Mouse (Mus musculus) liver, embryonic 15.5 days (tissue): ENCODE results near the gene Hk1. TPM values are rescaled to one million over a fixed set of nuclear protein-coding genes. Genes with fewer than 3 reads are reported as not detected.

Experiments
- ATAC-seq: fragments of 200-750 bp; cut with Nextera tagmentation; 2 replicates; pipeline ENCODE4 v1.8.0; 2017; ENCODE audit warnings: moderate number of reproducible peaks, mild to moderate bottlenecking, moderate library complexity; ENCODE audit not compliant: insufficient read depth
- H3K27ac ChIP-seq: fragments of 300-500 bp; sonication (generic); replicated peaks from 2 replicates; pipeline ENCODE4 v1.5.1; 2015; ENCODE audit warnings: mild to moderate bottlenecking, inconsistent platforms
- H3K27me3 ChIP-seq: fragments of 300-500 bp; sonication (generic); 2 replicates; pipeline ENCODE4 v1.6.1; 2015; ENCODE audit warnings: mild to moderate bottlenecking, inconsistent platforms
- H3K36me3 ChIP-seq: fragments of 300-500 bp; sonication (generic); replicated peaks from 2 replicates; pipeline ENCODE4 v1.6.1; 2015; ENCODE audit warnings: moderate library complexity, mild to moderate bottlenecking, inconsistent platforms
- H3K4me1 ChIP-seq: fragments of 300-500 bp; sonication (generic); replicated peaks from 2 replicates; pipeline ENCODE4 v1.6.1; 2015; ENCODE audit warnings: inconsistent platforms
- H3K4me2 ChIP-seq: fragments of 300-500 bp; sonication (generic); 2 replicates; pipeline ENCODE4 v1.6.1; 2015; ENCODE audit warnings: moderate library complexity, mild to moderate bottlenecking, inconsistent platforms
- H3K4me3 ChIP-seq: fragments of 300-500 bp; sonication (generic); replicated peaks from 2 replicates; pipeline ENCODE4 v1.5.1; 2015; ENCODE audit warnings: mild to moderate bottlenecking, inconsistent platforms
- H3K9ac ChIP-seq: fragments of 300-500 bp; sonication (generic); 2 replicates; pipeline ENCODE4 v1.6.1; 2015; ENCODE audit warnings: moderate library complexity, mild to moderate bottlenecking, inconsistent platforms
- H3K9me3 ChIP-seq: fragments of 300-500 bp; sonication (generic); replicated peaks from 2 replicates; pipeline ENCODE4 v1.6.1; 2016; ENCODE audit warnings: inconsistent platforms
- WGBS: fragments of 180-500 bp; shearing (Covaris S2); methylation state at CpG from one replicate; pipeline ENCODE4 v1.1.7; 2015; ENCODE audit warnings: mixed read lengths; ENCODE audit not compliant: insufficient replicate concordance; 5-methylcytosine and 5-hydroxymethylcytosine counted together
- polyA plus RNA-seq: library from polyadenylated mRNA; unstranded; fragments of >200 nt; fragmentation: Nextera tagmentation; extraction: Ambion mirVana; gene quantifications from 2 replicates; pipeline ENCODE4 v1.2.1, GENCODE M21; 2015

Hk1 gene
- polyA plus RNA-seq, 1 experiment from 2014 or later = 85.1 TPM

GRCm38 (mm10) chr10:62261115-62261886, 118.4 kb downstream of the Hk1 start:
- ATAC-seq = peak; percentile 77
- Histone ChIP-seq H3K4me2 (peak overlapping the region; percentile 21; the same call in 1 of the 2 replicates), H3K9me3 (no peaks in the 10 kb centered on the region), H3K4me1 (peaks cover 11% of the 10 kb centered on the region), H3K9ac (no peak overlapping the region), H3K27ac (no peak overlapping the region), H3K36me3 (no peaks in the 10 kb centered on the region), H3K27me3 (peaks cover 3% of the 10 kb centered on the region; the same call in 1 of the 2 replicates), H3K4me3 (no peak overlapping the region)
- 12% methylated on average over 18 of the region's 18 CpGs for WGBS

- Histone ChIP-seq H3K36me3 (no peaks in the 10 kb centered on the region), H3K9me3 (no peaks in the 10 kb centered on the region), H3K27ac (no peak overlapping the region), H3K4me1 (peaks cover 11% of the 10 kb centered on the region), H3K9ac (no peak overlapping the region), H3K4me2 (no peak overlapping the region), H3K27me3 (peaks cover 3% of the 10 kb centered on the region; the same call in 1 of the 2 replicates), H3K4me3 (no peak overlapping the region)
- ATAC-seq = no peak
- WGBS = 76% methylated on average over 5 of the region's 5 CpGs
These were observed 121.4 kb downstream of the Hk1 start for GRCm38 (mm10) chr10:62258298-62258697.

GRCm38 (mm10) chr10:62252496-62253235, 127.0 kb downstream of the Hk1 start:
- ATAC-seq = no peak
- no peak overlapping the region for H3K27ac ChIP-seq
- no peaks in the 10 kb centered on the region; the same call in 1 of the 2 replicates for H3K27me3 ChIP-seq
- no peak overlapping the region for H3K9ac ChIP-seq
- H3K4me3 ChIP-seq = no peak overlapping the region
- 72% methylated on average over 27 of the region's 27 CpGs for WGBS
- H3K4me1 ChIP-seq = no peaks in the 10 kb centered on the region
- no peaks in the 10 kb centered on the region for H3K9me3 ChIP-seq
- H3K36me3 ChIP-seq = no peaks in the 10 kb centered on the region
- H3K4me2 ChIP-seq = no peak overlapping the region

- WGBS = 61% methylated on average over 12 of the region's 12 CpGs
- Histone ChIP-seq H3K4me2 (no peak within 1 kb of the TSS), H3K27me3 (no peaks in the 10 kb centered on the region; the same call in 1 of the 2 replicates), H3K4me1 (no peaks in the 10 kb centered on the region), H3K36me3 (no peaks in the 10 kb centered on the region), H3K9ac (no peak within 1 kb of the TSS), H3K9me3 (no peaks in the 10 kb centered on the region), H3K4me3 (no peak within 1 kb of the TSS), H3K27ac (no peak within 1 kb of the TSS)
- ATAC-seq = no peak
These were observed 127.7 kb downstream of the Hk1 start, which contains the start of gene Tacr2 for GRCm38 (mm10) chr10:62252000-62252488. Gene Tacr2, plus strand, starts transcription at chr10:62252438.

- Histone ChIP-seq H3K36me3 (no peaks in the 10 kb centered on the region), H3K4me3 (no peak overlapping the region), H3K4me1 (peaks cover 4% of the 10 kb centered on the region; the same call in 1 of the 2 replicates), H3K4me2 (no peak overlapping the region), H3K27ac (no peak overlapping the region), H3K9ac (no peak overlapping the region), H3K27me3 (peaks cover 4% of the 10 kb centered on the region; the same call in 1 of the 2 replicates), H3K9me3 (no peaks in the 10 kb centered on the region)
- WGBS = 21% methylated on average over 8 of the region's 8 CpGs
- no peak for ATAC-seq
These were observed 131.9 kb downstream of the Hk1 start for GRCm38 (mm10) chr10:62247815-62248214.

DNA sequence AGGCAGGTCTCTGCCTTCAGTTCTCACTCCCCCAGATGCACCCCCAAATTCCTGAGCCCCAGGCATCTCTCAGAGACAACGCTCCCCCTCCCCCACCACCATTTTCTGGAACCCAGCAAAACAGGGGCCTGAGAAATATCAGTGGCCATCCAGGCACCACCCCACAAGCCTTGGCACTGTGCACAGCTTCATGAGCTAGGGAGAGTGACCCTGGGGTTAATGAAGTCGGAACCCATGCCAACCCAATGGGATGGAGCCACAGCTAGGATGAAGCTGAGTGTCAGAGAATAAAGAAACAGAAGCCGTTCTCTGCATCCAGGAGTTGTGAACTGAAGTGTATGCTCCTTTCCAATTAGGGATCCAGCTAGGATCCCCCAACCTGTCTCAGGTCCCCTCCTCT, 132.6 kb downstream of the Hk1 start:
- Histone ChIP-seq H3K9ac (no peak overlapping the region), H3K27ac (no peak overlapping the region), H3K4me3 (no peak overlapping the region), H3K4me1 (peaks cover 4% of the 10 kb centered on the region; the same call in 1 of the 2 replicates), H3K4me2 (no peak overlapping the region), H3K27me3 (peaks cover 4% of the 10 kb centered on the region; the same call in 1 of the 2 replicates), H3K9me3 (no peaks in the 10 kb centered on the region), H3K36me3 (no peaks in the 10 kb centered on the region)
- 67% methylated on average over 3 of the region's 3 CpGs for WGBS
- ATAC-seq = no peak

GRCm38 (mm10) chr10:62244067-62244466, 135.6 kb downstream of the Hk1 start:
- Histone ChIP-seq H3K4me1 (peaks cover 7% of the 10 kb centered on the region), H3K9me3 (no peaks in the 10 kb centered on the region), H3K9ac (no peak overlapping the region), H3K4me2 (no peak overlapping the region), H3K27ac (no peak overlapping the region), H3K36me3 (no peaks in the 10 kb centered on the region), H3K27me3 (peaks cover 7% of the 10 kb centered on the region; the same call in 1 of the 2 replicates), H3K4me3 (no peak overlapping the region)
- ATAC-seq = no peak
- 76% methylated on average over 9 of the region's 9 CpGs for WGBS

DNA sequence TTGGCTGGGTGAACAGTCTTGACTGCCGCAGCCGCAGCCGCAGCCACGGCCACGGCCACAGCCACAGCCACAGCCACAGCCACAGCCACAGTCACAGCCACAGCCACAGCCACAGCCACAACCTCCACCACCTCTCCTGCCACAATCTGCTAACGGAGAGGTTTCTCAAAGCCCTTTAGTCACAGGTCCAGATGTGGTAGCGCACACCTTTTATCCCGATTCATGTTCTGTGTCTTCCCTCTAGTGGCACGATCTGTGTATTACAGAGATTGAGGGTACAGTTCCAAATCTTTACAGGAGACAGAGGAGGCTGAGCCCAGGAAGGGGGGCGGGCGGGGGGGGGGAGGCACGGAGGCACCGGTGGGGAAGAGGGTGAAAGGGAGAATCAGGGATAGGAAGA, 136.8 kb downstream of the Hk1 start:
- H3K9ac ChIP-seq = no peak overlapping the region
- H3K9me3 ChIP-seq = no peaks in the 10 kb centered on the region
- H3K4me2 ChIP-seq = no peak overlapping the region
- H3K27me3 ChIP-seq = peaks cover 7% of the 10 kb centered on the region; the same call in 1 of the 2 replicates
- 38% methylated on average over 13 of the region's 13 CpGs for WGBS
- peaks cover 19% of the 10 kb centered on the region for H3K4me1 ChIP-seq
- ATAC-seq = no peak
- no peak overlapping the region for H3K4me3 ChIP-seq
- no peak overlapping the region for H3K27ac ChIP-seq
- no peaks in the 10 kb centered on the region for H3K36me3 ChIP-seq

- no peak overlapping the region for H3K4me2 ChIP-seq
- no peaks in the 10 kb centered on the region for H3K36me3 ChIP-seq
- no peak overlapping the region for H3K9ac ChIP-seq
- no peak overlapping the region for H3K4me3 ChIP-seq
- peaks cover 7% of the 10 kb centered on the region; the same call in 1 of the 2 replicates for H3K27me3 ChIP-seq
- H3K27ac ChIP-seq = no peak overlapping the region
- peaks cover 24% of the 10 kb centered on the region for H3K4me1 ChIP-seq
- no peaks in the 10 kb centered on the region for H3K9me3 ChIP-seq
- ATAC-seq = no peak
- 64% methylated on average over 10 of the region's 10 CpGs for WGBS
These were observed 137.3 kb downstream of the Hk1 start for GRCm38 (mm10) chr10:62242358-62242757.

DNA sequence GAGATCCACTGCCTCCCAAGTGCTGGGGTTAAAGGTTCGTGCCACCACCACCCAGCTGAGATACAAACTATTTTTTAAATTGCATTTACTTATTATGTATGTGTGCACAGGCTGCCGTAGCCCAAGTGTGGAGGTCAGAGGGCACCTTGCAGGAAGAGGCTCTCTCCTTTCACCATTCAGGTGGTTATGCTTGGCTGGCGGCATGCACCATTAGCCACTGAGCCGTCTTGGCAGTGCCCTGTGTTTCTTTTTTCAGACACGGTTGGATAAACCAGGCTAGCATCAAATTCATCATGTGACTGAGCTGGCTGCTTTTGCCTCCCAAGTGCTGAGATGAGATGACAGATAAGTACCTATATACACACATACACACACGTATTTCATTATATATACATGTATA, 140.4 kb downstream of the Hk1 start:
- Histone ChIP-seq H3K4me3 (no peak overlapping the region), H3K27ac (0 out of 2 replicates have a peak overlapping the region, but pooled peaks have one; percentile 29), H3K9ac (no peak overlapping the region), H3K4me2 (no peak overlapping the region), H3K27me3 (0 out of 2 replicates have a peak, but pooled peaks cover 3% of the 10 kb centered on the region), H3K4me1 (peaks cover 40% of the 10 kb centered on the region), H3K9me3 (no peaks in the 10 kb centered on the region), H3K36me3 (no peaks in the 10 kb centered on the region)
- ATAC-seq = no peak
- 63% methylated on average over 6 of the region's 6 CpGs for WGBS

GRCm38 (mm10) chr10:62238688-62239087, 141.0 kb downstream of the Hk1 start:
- Histone ChIP-seq H3K27me3 (0 out of 2 replicates have a peak, but pooled peaks cover 3% of the 10 kb centered on the region), H3K9ac (0 out of 2 replicates have a peak overlapping the region, but pooled peaks have one; percentile 12), H3K9me3 (no peaks in the 10 kb centered on the region), H3K4me3 (no peak overlapping the region), H3K27ac (peak overlapping the region; percentile 81; the same call in 1 of the 2 replicates), H3K36me3 (no peaks in the 10 kb centered on the region), H3K4me1 (peaks cover 40% of the 10 kb centered on the region), H3K4me2 (no peak overlapping the region)
- no peak for ATAC-seq
- 36% methylated on average over 3 of the region's 3 CpGs for WGBS
